Mouse (Mus musculus): ENCODE results near the gene Rxylt1.

DNA sequence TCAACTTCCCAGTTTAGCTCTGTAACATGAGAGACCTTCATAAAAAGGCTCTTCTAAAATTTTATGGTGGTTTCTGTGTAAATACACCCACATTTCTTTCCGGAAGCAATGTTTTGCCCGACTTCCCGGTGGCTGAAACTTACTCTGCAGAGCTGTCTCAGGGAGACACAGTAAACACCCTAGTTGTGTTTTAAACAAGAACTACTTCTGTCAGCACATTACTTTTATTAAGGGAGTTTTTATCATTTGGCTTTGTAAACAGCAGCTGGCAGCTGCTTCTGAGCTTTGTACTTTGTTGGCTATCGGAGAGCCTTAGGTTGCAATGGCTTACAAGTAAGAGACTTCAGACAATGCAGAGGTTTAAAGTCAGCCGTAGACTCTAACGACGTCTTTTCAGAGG, 67.4 kb downstream of the Rxylt1 start:
- TF ChIP-seq CTCF (IDR thresholded peaks at IDR 0.05; ENCODE audit: borderline replicate concordance, insufficient read depth, low read length): no peak
- TF ChIP-seq POLR2A (IDR thresholded peaks at IDR 0.05; ENCODE audit: low read depth, low read length): no peak

All from embryonic fibroblast, embryonic 13.5 days (primary cell).